Mouse (Mus musculus): ENCODE measurements around the gene Trmt13.
A peak's percentile ranks its signal among the peaks of the same experiment; 100 is the strongest.

The Trmt13 gene

GRCm38 (mm10) chr3:116632971-116633370 is 18.6 kb upstream of the Trmt13 start:
- no peak for DNase-seq

- DNase-seq: no peak
Measured at GRCm38 (mm10) chr3:116631459-116631858, 17.1 kb upstream of the Trmt13 start.

- DNase-seq: no peak
Measured at GRCm38 (mm10) chr3:116622641-116623040, 8.3 kb upstream of the Trmt13 start.

- DNase-seq: no peak
Measured at GRCm38 (mm10) chr3:116620636-116621370, 6.4 kb upstream of the Trmt13 start.

- no peak for DNase-seq
Measured at GRCm38 (mm10) chr3:116618855-116619254, 4.5 kb upstream of the Trmt13 start.

GRCm38 (mm10) chr3:116615318-116616068 is 1.1 kb upstream of the Trmt13 start:
- DNase-seq: no peak

- DNase-seq: no peak
Measured at GRCm38 (mm10) chr3:116604570-116604969, 9.8 kb downstream of the Trmt13 start.

GRCm38 (mm10) chr3:116601781-116602180 is 12.6 kb downstream of the Trmt13 start:
- no peak for DNase-seq

- DNase-seq: no peak
Measured at GRCm38 (mm10) chr3:116601005-116601404, 13.4 kb downstream of the Trmt13 start.

- DNase-seq: no peak
Measured at GRCm38 (mm10) chr3:116599705-116600104, 14.7 kb downstream of the Trmt13 start.

- no peak for DNase-seq
Measured at GRCm38 (mm10) chr3:116595603-116595991, 18.8 kb downstream of the Trmt13 start.

- DNase-seq: peak; percentile 99
Measured at GRCm38 (mm10) chr3:116594728-116595602, 19.4 kb downstream of the Trmt13 start, which contains the start of gene Sass6. TSS of gene Sass6 (plus strand) at chr3:116594982.

- no peak for DNase-seq
Measured at GRCm38 (mm10) chr3:116594076-116594727, 20.2 kb downstream of the Trmt13 start.

- no peak for DNase-seq
Measured at GRCm38 (mm10) chr3:116582201-116582600, 32.2 kb downstream of the Trmt13 start.

- DNase-seq: no peak
Measured at GRCm38 (mm10) chr3:116577286-116577685, 37.1 kb downstream of the Trmt13 start.

- DNase-seq: no peak
Measured at GRCm38 (mm10) chr3:116570628-116571027, 43.8 kb downstream of the Trmt13 start.

GRCm38 (mm10) chr3:116563095-116563492 is 51.3 kb downstream of the Trmt13 start:
- DNase-seq: no peak

GRCm38 (mm10) chr3:116562408-116563094 is 51.8 kb downstream of the Trmt13 start, which contains the start of gene Lrrc39:
TSS of gene Lrrc39 (plus strand) at chr3:116562973.
- DNase-seq: no peak

GRCm38 (mm10) chr3:116561315-116561714 is 53.1 kb downstream of the Trmt13 start:
- DNase-seq: peak; percentile 9

- DNase-seq: no peak
Measured at GRCm38 (mm10) chr3:116551362-116551761, 63.0 kb downstream of the Trmt13 start.

- no peak for DNase-seq
Measured at GRCm38 (mm10) chr3:116547430-116547829, 67.0 kb downstream of the Trmt13 start.

GRCm38 (mm10) chr3:116542532-116542931 is 71.9 kb downstream of the Trmt13 start:
- no peak for DNase-seq
